In the genomic region with DNA sequence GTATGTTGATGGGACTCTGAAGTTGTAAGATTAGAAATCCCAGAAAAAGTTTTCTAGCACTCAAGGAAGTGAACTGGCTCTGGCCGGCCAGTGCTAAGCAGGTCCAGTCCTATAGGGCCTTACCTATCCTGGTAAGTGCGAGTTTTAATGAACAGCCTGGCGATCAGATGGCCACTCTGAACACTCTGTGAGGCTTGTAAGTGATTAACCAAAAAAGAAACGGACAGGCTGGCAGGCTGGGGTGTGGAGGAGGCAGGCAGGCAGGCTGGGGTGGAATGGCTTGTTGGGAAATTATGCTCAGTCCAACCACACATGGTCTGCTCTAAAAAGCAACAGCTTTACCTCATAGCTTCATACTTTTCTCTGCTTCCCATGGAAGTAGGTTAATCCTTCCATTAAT, we compare ENCODE assay signal across 20 mouse cellular contexts. TPM values are rescaled to one million over a fixed set of nuclear protein-coding genes. Genes with fewer than 3 reads are reported as not detected.
DNase-seq lines count a peak whose midpoint lies in the region; ATAC-seq lines count a peak whose summit lies in the region.
"Had no signal": no experiment of that assay in that cellular context is flagged by ENCODE, and none has a peak within 500 bp of the region (broad histone marks: within the 10 kb centered on the region; RNA-seq: fewer than 3 reads in every experiment).

No protein-coding gene starts in this region.

- no peaks in the 10 kb centered on the region for H3K36me3 ChIP-seq in midbrain, embryonic 11.5 days (ENCODE audit: control insufficient read depth, insufficient read depth, low read length)

- no peak overlapping the region for H3K27ac ChIP-seq in midbrain, embryonic 11.5 days (ENCODE audit: low read depth, low read length)
- H3K27ac ChIP-seq: embryonic facial prominence, embryonic 13.5 days; heart, embryonic 13.5 days; hindbrain, embryonic 10.5 days; liver, embryonic 13.5 days; stomach, embryonic 15.5 days had no signal

- peaks cover 2% of the 10 kb centered on the region; the same call in 1 of the 2 replicates for H3K4me1 ChIP-seq in midbrain, embryonic 11.5 days (ENCODE audit: control insufficient read depth, insufficient read depth, low read length)

- WGBS in midbrain, embryonic 11.5 days: 95% methylated on average over 4 of the region's 4 CpGs

- no peaks in the 10 kb centered on the region for H3K9me3 ChIP-seq in midbrain, embryonic 11.5 days (ENCODE audit: control insufficient read depth, low read length)
- H3K9me3 ChIP-seq: embryonic facial prominence, embryonic 13.5 days; G1E; heart, embryonic 13.5 days; hindbrain, embryonic 10.5 days; liver, embryonic 13.5 days; stomach, embryonic 15.5 days had no signal

- H3K9ac ChIP-seq in midbrain, embryonic 11.5 days (ENCODE audit: low read length): no peak overlapping the region
- H3K9ac ChIP-seq: embryonic facial prominence, embryonic 13.5 days; heart, embryonic 13.5 days; liver, embryonic 13.5 days; stomach, embryonic 15.5 days had no signal

- ATAC-seq in midbrain, embryonic 11.5 days (ENCODE audit: low FRiP score): no peak

- no peak overlapping the region for H3K4me2 ChIP-seq in midbrain, embryonic 11.5 days
- H3K4me2 ChIP-seq: embryonic facial prominence, embryonic 13.5 days; heart, embryonic 13.5 days; liver, embryonic 13.5 days; stomach, embryonic 15.5 days had no signal

- H3K27me3 ChIP-seq in midbrain, embryonic 11.5 days (ENCODE audit: control insufficient read depth, insufficient read depth, low read length): peaks cover 4% of the 10 kb centered on the region
- H3K27me3 ChIP-seq: embryonic facial prominence, embryonic 13.5 days; liver, embryonic 13.5 days; stomach, embryonic 15.5 days had no signal

- H3K4me3 ChIP-seq in midbrain, embryonic 11.5 days (ENCODE audit: low read depth, low read length): no peak overlapping the region
- H3K4me3 ChIP-seq: embryonic facial prominence, embryonic 13.5 days; heart, embryonic 13.5 days; hindbrain, embryonic 10.5 days; liver, embryonic 13.5 days; stomach, embryonic 15.5 days had no signal

- peak; percentile 25 to 41 for DNase-seq in layer of hippocampus, adult 8-10 months (ENCODE audit: low spot score in 2 of 2)
- no peak for DNase-seq in layer of hippocampus, postnatal 25 days (ENCODE audit: extremely low spot score in 1 of 2, low spot score in 1 of 2)
- peak; percentile 41 to 42 for DNase-seq in right cerebral cortex, adult 2 months (ENCODE audit: low spot score in 2 of 2)
- DNase-seq in right cerebral cortex, postnatal 4 days: no peak
- peak; percentile 72 for DNase-seq in kidney, postnatal 14 days
- no peak for DNase-seq in cerebellum, postnatal 4 days (ENCODE audit: low spot score in 2 of 2)
- no peak for DNase-seq in midbrain, embryonic 11.5 days (ENCODE audit: low spot score, missing footprints)
- DNase-seq: adrenal gland, adult 2 months; cerebellum, adult 18-20 months; gastrocnemius, postnatal 36 days; liver, embryonic 13.5 days; midbrain, embryonic 14.5 days; spleen, adult 18-20 months; thymus, postnatal 14 days had no signal

RNA-seq across cellular contexts. Expression of gene Tuba1c, which starts 5.7 kb away (rescaled TPM):
- 10 to 100 TPM; 47.7 to 64.5 (median 52.7) TPM for total RNA-seq in layer of hippocampus, adult 8-10 months (2022)
- 10 to 100 TPM; 62.5 to 77.9 TPM for total RNA-seq in layer of hippocampus, postnatal 25 days (2021)
- 102 and 106 TPM in 2 replicates for polyA plus RNA-seq in midbrain, embryonic 11.5 days (2014; fragmentation: Nextera tagmentation; extraction: Ambion mirVana)

RNA-seq across cellular contexts. Expression of gene Prph, which starts 19.5 kb away (rescaled TPM):
- total RNA-seq in layer of hippocampus, adult 8-10 months (2022): 1 to 10 TPM in 3 of 4 experiments, under 1 TPM in 1; 0.96 to 1.9 (median 1.4) TPM
- 1 to 10 TPM; 1.2 to 1.4 TPM for total RNA-seq in layer of hippocampus, postnatal 25 days (2021)
- polyA plus RNA-seq in midbrain, embryonic 11.5 days (2014; fragmentation: Nextera tagmentation; extraction: Ambion mirVana): 3.6 and 4.8 TPM in 2 replicates
- total RNA-seq: G1E had no signal
- polyA plus RNA-seq: G1E had no signal

RNA-seq across cellular contexts. Expression of gene Troap, which starts 38.9 kb away (rescaled TPM):
- under 1 TPM; 0.33 to 0.66 (median 0.46) TPM for total RNA-seq in layer of hippocampus, adult 8-10 months (2022)
- total RNA-seq in layer of hippocampus, postnatal 25 days (2021): under 1 TPM; 0.63 to 0.69 TPM
- 19.7 and 27.2 TPM in 2 replicates for polyA plus RNA-seq in midbrain, embryonic 11.5 days (2014; fragmentation: Nextera tagmentation; extraction: Ambion mirVana)

RNA-seq across cellular contexts. Expression of gene C1ql4, which starts 52.2 kb away (rescaled TPM):
- total RNA-seq in layer of hippocampus, adult 8-10 months (2022): under 1 TPM in 1 of 4 experiments, not detected in 3; 0.21 TPM
- not detected for total RNA-seq in layer of hippocampus, postnatal 25 days (2021)
- 5.0 and 6.2 TPM in 2 replicates for polyA plus RNA-seq in midbrain, embryonic 11.5 days (2014; fragmentation: Nextera tagmentation; extraction: Ambion mirVana)
- total RNA-seq: adrenal gland, adult 2 months; G1E; gastrocnemius, postnatal 36 days had no signal
- polyA plus RNA-seq: adrenal gland, adult 2 months; cortical plate, adult 2 months; G1E; liver, embryonic 13.5 days; stomach, embryonic 15.5 days had no signal

RNA-seq across cellular contexts. Expression of gene Dnajc22, which starts 57.5 kb away (rescaled TPM):
- total RNA-seq in layer of hippocampus, adult 8-10 months (2022): under 1 TPM in 3 of 4 experiments, not detected in 1; 0.31 to 0.39 (median 0.34) TPM
- total RNA-seq in layer of hippocampus, postnatal 25 days (2021): under 1 TPM; 0.17 to 0.47 TPM
- 0.46 and 0.50 TPM in 2 replicates for polyA plus RNA-seq in midbrain, embryonic 11.5 days (2014; fragmentation: Nextera tagmentation; extraction: Ambion mirVana)
- polyA plus RNA-seq: G1E had no signal

Comparison
In these comparisons a context has a peak if more than half of its experiments do, and no peak if none do; other contexts are left out.
1. DNase-seq: peak in layer of hippocampus, adult 8-10 months (2 of 2), right cerebral cortex, adult 2 months (2 of 2) and kidney, postnatal 14 days (single experiment); none in layer of hippocampus, postnatal 25 days (0 of 2), right cerebral cortex, postnatal 4 days (single experiment), cerebellum, postnatal 4 days (0 of 2) and midbrain, embryonic 11.5 days (single experiment).